Mouse (Mus musculus) cortical plate, adult 2 months (tissue): Measurements from ENCODE around the gene Atg101. TPM values are rescaled to one million over a fixed set of nuclear protein-coding genes. Genes with fewer than 3 reads are reported as not detected.

ENCODE experiments used
- H3K27ac ChIP-seq: fragments of 200-500 bp; 2 replicates; pipeline ENCODE4 v1.5.1; 2012; ENCODE audit warnings: low read length, control low read depth, inconsistent platforms; ENCODE audit not compliant: insufficient read depth
- H3K4me1 ChIP-seq: fragments of 200-500 bp; 2 replicates; pipeline ENCODE4 v1.6.1; 2011; ENCODE audit warnings: low read length; ENCODE audit not compliant: control insufficient read depth, insufficient read depth
- H3K4me3 ChIP-seq: fragments of 200-500 bp; 2 replicates; pipeline ENCODE4 v1.5.1; 2011; ENCODE audit warnings: mild to moderate bottlenecking, low read length, control low read depth; ENCODE audit not compliant: insufficient read depth
- CTCF ChIP-seq: fragments of 200-500 bp; IDR thresholded peaks from 2 replicates; pipeline ENCODE4 v1.5.1; 2011; ENCODE audit warnings: mild to moderate bottlenecking, control low read depth, low read length; ENCODE audit not compliant: insufficient read depth; ENCODE audit errors: extremely low read depth
- POLR2A ChIP-seq: fragments of 200-500 bp; IDR thresholded peaks from 2 replicates; pipeline ENCODE4 v1.6.1; 2011; ENCODE audit warnings: mild to moderate bottlenecking, low read length, control low read depth; ENCODE audit not compliant: insufficient read depth; ENCODE audit errors: extremely low read depth
- polyA plus RNA-seq: library from polyadenylated mRNA; depleted of rRNA; stranded (reverse); fragments of >200 nt; gene quantifications from 2 replicates; pipeline ENCODE4 v1.2.3, GENCODE M21; 2012

Gene Atg101
- polyA plus RNA-seq, 1 experiment: 55.3 TPM

- H3K27ac ChIP-seq: no peak overlapping the region
- no peak for TF ChIP-seq POLR2A
- no peak for TF ChIP-seq CTCF
- H3K4me3 ChIP-seq: no peak overlapping the region
- peaks cover 7% of the 10 kb centered on the region; the same call in 1 of the 2 replicates for H3K4me1 ChIP-seq
Measured at GRCm38 (mm10) chr15:101241853-101242252, 42.2 kb upstream of the Atg101 start.

- H3K4me3 ChIP-seq: no peak overlapping the region
Measured at GRCm38 (mm10) chr15:101242645-101243044, 41.4 kb upstream of the Atg101 start.

DNA sequence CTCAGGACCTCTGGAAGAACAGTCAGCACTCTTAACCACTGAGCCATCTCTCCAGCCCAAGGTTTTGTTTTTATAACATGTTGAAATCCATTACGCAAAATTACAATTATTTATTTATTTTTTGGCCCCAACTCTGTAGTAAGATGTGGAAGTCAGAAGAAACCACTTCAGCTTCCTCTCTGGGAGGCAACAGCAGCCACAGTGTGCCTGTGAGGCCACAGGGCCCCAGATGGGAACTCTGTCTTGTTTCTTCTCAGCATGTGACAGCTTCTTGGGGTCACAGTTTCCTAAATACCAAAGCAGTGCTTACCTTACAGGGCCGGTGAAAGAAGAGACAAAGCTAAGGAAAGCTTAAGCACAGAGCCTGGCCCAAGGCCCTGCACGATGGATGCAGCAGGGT lies 40.1 kb upstream of the Atg101 start:
- Histone ChIP-seq H3K4me3 (no peak overlapping the region), H3K27ac (no peak overlapping the region), H3K4me1 (peaks cover 10% of the 10 kb centered on the region; the same call in 1 of the 2 replicates)
- TF ChIP-seq POLR2A (no peak), CTCF (no peak)

More at GRCm38 (mm10) chr15:101242645-101243044, 41.4 kb upstream of the Atg101 start:
- TF ChIP-seq POLR2A (no peak), CTCF (no peak)
- Histone ChIP-seq H3K27ac (no peak overlapping the region), H3K4me1 (peaks cover 8% of the 10 kb centered on the region; the same call in 1 of the 2 replicates)

GRCm38 (mm10) chr15:101246231-101247154 lies 37.6 kb upstream of the Atg101 start:
- Histone ChIP-seq H3K4me3 (peak overlapping the region; percentile 26), H3K4me1 (peaks cover 6% of the 10 kb centered on the region; the same call in 1 of the 2 replicates), H3K27ac (peak overlapping the region; percentile 80)
- TF ChIP-seq CTCF (no peak), POLR2A (peak; percentile 65)

- Histone ChIP-seq H3K4me3 (peak overlapping the region; percentile 26; the same call in 1 of the 2 replicates), H3K4me1 (peaks cover 6% of the 10 kb centered on the region; the same call in 1 of the 2 replicates), H3K27ac (no peak overlapping the region)
- TF ChIP-seq CTCF (no peak), POLR2A (no peak)
Measured at GRCm38 (mm10) chr15:101247155-101247498, 36.9 kb upstream of the Atg101 start.

GRCm38 (mm10) chr15:101248029-101248710 lies 35.9 kb upstream of the Atg101 start:
- H3K4me3 ChIP-seq: no peak overlapping the region
- no peak for TF ChIP-seq POLR2A
- TF ChIP-seq CTCF: no peak
- H3K27ac ChIP-seq: peak overlapping the region; percentile 15; the same call in 1 of the 2 replicates
- H3K4me1 ChIP-seq: peaks cover 6% of the 10 kb centered on the region; the same call in 1 of the 2 replicates

DNA sequence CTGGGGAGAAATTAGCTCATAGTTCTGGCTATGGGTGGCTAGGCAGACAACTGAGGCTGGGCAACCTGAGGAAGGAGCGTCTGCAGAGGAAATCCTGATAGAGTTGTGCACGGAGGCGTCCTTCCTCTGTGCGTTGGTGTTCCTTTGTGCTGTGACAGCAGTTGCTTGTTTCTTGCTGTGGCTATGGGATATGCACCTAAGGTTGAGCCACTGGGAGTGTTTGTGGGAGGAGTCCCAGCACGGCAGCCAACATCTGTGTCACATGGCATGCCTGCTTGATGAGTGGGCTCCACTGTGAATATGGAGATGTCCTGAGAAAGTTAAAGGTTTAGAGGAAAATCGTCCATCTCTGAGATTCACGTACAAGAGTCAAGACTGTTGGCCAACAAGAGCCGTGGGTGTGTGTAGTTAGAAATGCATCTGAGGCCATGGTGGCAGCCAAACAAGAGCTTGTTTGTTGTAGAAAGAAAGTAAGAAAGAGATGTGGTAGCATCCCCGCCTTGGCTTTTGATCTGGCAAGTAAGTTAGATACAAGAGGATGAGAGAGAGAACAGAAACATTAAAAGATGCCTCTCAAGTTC lies 33.8 kb upstream of the Atg101 start:
- Histone ChIP-seq H3K4me1 (peaks cover 6% of the 10 kb centered on the region; the same call in 1 of the 2 replicates), H3K27ac (no peak overlapping the region), H3K4me3 (no peak overlapping the region)
- TF ChIP-seq POLR2A (no peak), CTCF (no peak)

GRCm38 (mm10) chr15:101251930-101252329 lies 32.1 kb upstream of the Atg101 start:
- no peak for TF ChIP-seq CTCF
- TF ChIP-seq POLR2A: no peak
- peaks cover 12% of the 10 kb centered on the region for H3K4me1 ChIP-seq
- no peak overlapping the region for H3K4me3 ChIP-seq
- H3K27ac ChIP-seq: no peak overlapping the region

DNA sequence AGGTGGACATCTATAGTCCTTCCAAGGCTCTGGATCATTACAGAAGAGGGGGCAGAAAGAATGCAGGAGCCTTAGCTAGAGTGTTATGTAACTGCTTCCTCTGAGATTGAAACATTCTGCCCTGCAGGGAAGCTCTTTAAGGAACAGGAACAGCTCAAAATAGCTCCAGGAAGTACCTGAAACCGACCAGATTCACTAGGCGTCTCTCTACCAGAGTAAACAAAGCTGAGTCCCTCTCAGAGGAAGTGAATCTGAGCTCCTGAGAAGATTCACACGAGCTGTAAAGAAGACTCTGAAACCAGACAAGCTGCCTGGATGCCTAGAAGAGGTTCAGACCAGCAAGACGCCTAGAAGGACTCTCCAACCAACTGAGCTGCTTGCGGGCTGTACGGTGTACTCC lies 31.5 kb upstream of the Atg101 start:
- no peak for TF ChIP-seq POLR2A
- TF ChIP-seq CTCF: no peak
- no peak overlapping the region for H3K27ac ChIP-seq
- peaks cover 12% of the 10 kb centered on the region for H3K4me1 ChIP-seq
- H3K4me3 ChIP-seq: no peak overlapping the region

DNA sequence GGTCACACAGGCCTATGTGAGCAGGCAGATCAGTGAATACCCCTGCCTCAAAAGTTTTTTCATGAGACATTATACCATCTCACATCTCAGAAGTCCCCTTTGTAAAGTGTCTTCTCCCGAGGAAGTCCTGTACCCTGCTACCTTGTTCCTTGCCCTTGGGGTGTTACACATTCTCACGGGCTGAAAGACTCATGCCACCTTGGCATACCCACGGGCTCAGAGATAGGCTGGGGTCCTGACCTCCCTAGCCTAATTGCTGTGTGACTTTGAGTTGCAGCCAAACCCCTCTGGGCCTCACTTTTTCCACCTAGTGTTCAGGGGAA lies 30.5 kb upstream of the Atg101 start:
- TF ChIP-seq CTCF (no peak), POLR2A (no peak)
- peak overlapping the region; percentile 66 for H3K4me3 ChIP-seq
- peaks cover 10% of the 10 kb centered on the region for H3K4me1 ChIP-seq
- H3K27ac ChIP-seq: peak overlapping the region; percentile 30; the same call in 1 of the 2 replicates
